Mouse (Mus musculus): Measurements from ENCODE around the gene Grap. TPM values are rescaled to one million over a fixed set of nuclear protein-coding genes. Genes with fewer than 3 reads are reported as not detected.
A peak's percentile ranks its signal among the peaks of the same experiment; 100 is the strongest.

The Grap gene
- polyA plus RNA-seq, 1 experiment from 2014 or later: 6.8 TPM

DNA sequence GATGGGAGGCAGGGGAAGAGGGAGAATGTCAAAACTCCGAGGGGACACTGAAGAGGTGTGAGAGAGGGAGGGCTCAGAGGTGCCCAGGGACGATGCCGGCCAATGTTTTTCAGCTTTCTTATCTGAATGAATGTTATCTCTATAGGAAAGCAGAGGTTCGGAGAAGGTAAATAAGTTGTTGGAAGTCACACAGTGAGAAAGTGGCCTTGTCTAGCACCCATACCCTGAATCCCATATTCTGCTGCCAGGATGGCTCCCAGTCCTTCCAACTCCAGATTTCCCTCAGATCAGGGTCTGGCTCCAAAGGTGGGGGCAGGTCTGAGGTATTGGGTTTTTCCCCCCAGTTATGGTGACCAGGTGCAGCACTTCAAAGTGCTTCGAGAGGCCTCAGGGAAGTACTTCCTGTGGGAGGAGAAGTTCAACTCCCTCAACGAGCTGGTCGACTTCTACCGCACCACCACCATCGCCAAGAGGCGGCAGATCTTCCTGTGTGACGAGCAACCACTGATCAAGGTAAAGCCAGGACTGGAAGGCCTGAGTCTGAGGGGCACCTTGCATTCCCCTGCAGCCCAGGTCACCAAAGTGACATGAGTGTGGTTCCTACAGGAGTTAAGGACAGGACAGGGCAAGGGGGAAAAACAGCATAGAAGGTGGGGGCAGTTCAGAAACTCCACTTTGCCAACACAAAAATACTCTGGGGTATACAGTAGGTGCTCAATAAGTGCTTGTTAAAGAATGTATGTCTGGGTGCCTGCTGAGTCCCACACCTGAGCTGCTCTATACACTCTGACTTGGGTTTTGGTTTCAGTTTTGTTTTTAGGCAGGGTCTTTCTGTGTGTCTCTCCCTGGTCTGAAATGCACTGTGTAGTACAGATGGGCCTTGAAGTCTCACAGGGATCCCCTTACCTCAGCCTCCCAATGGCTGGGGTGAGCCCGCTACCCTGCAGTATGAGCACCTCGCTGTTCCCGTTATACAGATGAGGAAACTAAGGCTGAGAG is 16.7 kb downstream of the Grap start:
- no peak overlapping the region for H3K4me2 ChIP-seq (ENCODE audit: low read length)
- H3K36me3 ChIP-seq (ENCODE audit: control insufficient read depth, insufficient read depth, low read length): no peaks in the 10 kb centered on the region
- H3K27me3 ChIP-seq (ENCODE audit: control insufficient read depth, insufficient read depth, low read length): no peaks in the 10 kb centered on the region
- DNase-seq (no peak), ATAC-seq (ENCODE audit: low FRiP score, low TSS enrichment) (no peak)
- H3K27ac ChIP-seq (replicated peaks; ENCODE audit: low read depth, low read length): no peak overlapping the region
- no peak overlapping the region for H3K4me3 ChIP-seq (replicated peaks; ENCODE audit: low read depth, low read length)
- peaks cover 9% of the 10 kb centered on the region; the same call in 1 of the 2 replicates for H3K4me1 ChIP-seq (ENCODE audit: control insufficient read depth, insufficient read depth, low read length)
- no peak overlapping the region for H3K9ac ChIP-seq (replicated peaks; ENCODE audit: low read length)
- 85% methylated on average over 14 of the region's 14 CpGs for WGBS
- H3K9me3 ChIP-seq (ENCODE audit: control insufficient read depth, low read length): no peaks in the 10 kb centered on the region

- H3K9me3 ChIP-seq (ENCODE audit: control insufficient read depth, low read length): no peaks in the 10 kb centered on the region
- H3K9ac ChIP-seq (replicated peaks; ENCODE audit: low read length): no peak overlapping the region
- H3K4me3 ChIP-seq (replicated peaks; ENCODE audit: low read depth, low read length): no peak overlapping the region
- H3K27ac ChIP-seq (replicated peaks; ENCODE audit: low read depth, low read length): no peak overlapping the region
- no peak overlapping the region for H3K4me2 ChIP-seq (ENCODE audit: low read length)
- H3K27me3 ChIP-seq (ENCODE audit: control insufficient read depth, insufficient read depth, low read length): no peaks in the 10 kb centered on the region
- ATAC-seq (ENCODE audit: low FRiP score, low TSS enrichment) (no peak), DNase-seq (no peak)
- 69% methylated on average over 19 of the region's 19 CpGs for WGBS
- no peaks in the 10 kb centered on the region for H3K36me3 ChIP-seq (ENCODE audit: control insufficient read depth, insufficient read depth, low read length)
- peaks cover 15% of the 10 kb centered on the region; the same call in 1 of the 2 replicates for H3K4me1 ChIP-seq (ENCODE audit: control insufficient read depth, insufficient read depth, low read length)
These were observed 18.8 kb downstream of the Grap start for GRCm38 (mm10) chr11:61671781-61672383.

DNA sequence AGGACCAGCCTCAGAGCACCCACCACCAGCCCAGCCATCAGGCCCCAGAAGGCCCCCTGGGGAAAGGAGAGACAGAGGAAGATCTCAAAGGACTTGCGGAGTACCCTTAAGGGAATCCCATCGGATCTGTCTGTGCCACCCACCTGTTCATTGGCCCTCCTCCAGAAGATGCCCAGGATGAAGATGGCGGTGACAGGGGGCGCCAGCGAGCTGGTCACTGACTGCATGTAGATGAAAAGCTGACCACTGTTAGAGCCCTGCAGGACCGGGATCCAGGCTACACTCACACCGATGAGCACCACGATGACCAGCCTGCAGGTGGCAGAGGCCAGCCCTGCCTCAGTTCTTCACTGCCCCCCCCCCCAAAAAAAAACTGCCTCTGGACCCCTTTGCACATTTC is 20.6 kb downstream of the Grap start:
- Histone ChIP-seq H3K9me3 (ENCODE audit: control insufficient read depth, low read length) (no peaks in the 10 kb centered on the region), H3K4me3 (replicated peaks; ENCODE audit: low read depth, low read length) (no peak overlapping the region), H3K4me1 (ENCODE audit: control insufficient read depth, insufficient read depth, low read length) (peaks cover 15% of the 10 kb centered on the region; the same call in 1 of the 2 replicates), H3K27ac (replicated peaks; ENCODE audit: low read depth, low read length) (no peak overlapping the region), H3K36me3 (ENCODE audit: control insufficient read depth, insufficient read depth, low read length) (no peaks in the 10 kb centered on the region), H3K4me2 (ENCODE audit: low read length) (no peak overlapping the region), H3K9ac (replicated peaks; ENCODE audit: low read length) (no peak overlapping the region), H3K27me3 (ENCODE audit: control insufficient read depth, insufficient read depth, low read length) (no peaks in the 10 kb centered on the region)
- ATAC-seq (ENCODE audit: low FRiP score, low TSS enrichment): no peak
- no peak for DNase-seq
- WGBS: 35% methylated on average over 8 of the region's 8 CpGs

DNA sequence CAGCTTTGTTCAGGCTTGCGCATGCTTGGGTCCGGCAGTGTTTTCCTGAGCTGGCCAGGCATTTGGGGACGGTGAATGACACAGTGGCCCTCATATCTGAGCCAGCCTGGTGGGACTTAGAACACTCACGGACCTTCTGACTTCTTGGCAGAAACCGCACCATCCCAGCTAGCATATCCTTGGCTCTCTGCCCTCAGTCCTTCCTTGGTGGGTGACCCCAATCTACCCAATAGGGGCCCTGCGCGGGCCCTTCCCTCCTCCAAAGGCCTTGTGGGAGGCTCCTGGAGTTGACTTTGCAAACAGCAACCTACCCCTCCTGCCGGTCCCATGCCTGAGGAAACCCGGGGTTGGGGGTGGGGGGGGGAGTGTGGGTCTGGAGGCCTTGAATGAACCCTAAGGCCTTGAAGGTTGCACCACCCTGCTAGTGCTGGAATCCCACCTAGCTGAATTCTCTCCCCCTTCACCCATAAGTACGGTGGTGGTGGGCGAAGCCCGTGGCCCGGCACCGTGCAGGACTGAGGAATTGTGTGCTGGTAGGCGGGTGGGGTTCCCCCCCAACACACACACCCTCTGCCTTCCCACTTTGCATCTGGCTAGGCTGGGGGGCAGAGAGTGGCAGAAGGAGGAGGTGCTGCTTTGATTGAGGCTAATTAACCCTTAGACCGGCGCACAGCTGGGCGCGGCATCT is 21.2 kb downstream of the Grap start:
- 26% methylated on average over 19 of the region's 19 CpGs for WGBS
- no peak overlapping the region for H3K9ac ChIP-seq (replicated peaks; ENCODE audit: low read length)
- no peaks in the 10 kb centered on the region for H3K9me3 ChIP-seq (ENCODE audit: control insufficient read depth, low read length)
- peak overlapping the region; percentile 19; the same call in 1 of the 2 replicates for H3K4me2 ChIP-seq (ENCODE audit: low read length)
- no peaks in the 10 kb centered on the region for H3K27me3 ChIP-seq (ENCODE audit: control insufficient read depth, insufficient read depth, low read length)
- no peak overlapping the region for H3K27ac ChIP-seq (replicated peaks; ENCODE audit: low read depth, low read length)
- DNase-seq (no peak), ATAC-seq (ENCODE audit: low FRiP score, low TSS enrichment) (peak; percentile 55; the same call in 1 of the 2 replicates)
- H3K4me1 ChIP-seq (ENCODE audit: control insufficient read depth, insufficient read depth, low read length): peaks cover 15% of the 10 kb centered on the region; the same call in 1 of the 2 replicates
- H3K36me3 ChIP-seq (ENCODE audit: control insufficient read depth, insufficient read depth, low read length): no peaks in the 10 kb centered on the region
- H3K4me3 ChIP-seq (replicated peaks; ENCODE audit: low read depth, low read length): no peak overlapping the region

DNA sequence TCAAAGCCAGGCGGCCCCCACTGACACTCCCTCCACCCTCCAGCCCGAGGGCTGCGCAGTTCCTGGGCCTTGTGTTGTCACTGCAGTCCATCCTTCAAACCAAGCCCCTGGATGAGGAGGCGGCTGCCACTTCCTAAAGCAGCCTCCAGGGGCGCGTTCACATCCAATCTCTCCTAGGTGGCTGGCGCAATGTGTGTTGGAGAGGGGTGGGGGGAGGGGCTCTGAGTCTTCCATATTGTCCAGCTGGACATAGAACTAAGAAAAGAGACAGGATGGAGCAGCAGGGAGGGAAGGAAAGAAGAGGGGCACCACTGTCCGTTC is 21.7 kb downstream of the Grap start:
- Histone ChIP-seq H3K9me3 (ENCODE audit: control insufficient read depth, low read length) (no peaks in the 10 kb centered on the region), H3K27ac (replicated peaks; ENCODE audit: low read depth, low read length) (no peak overlapping the region), H3K36me3 (ENCODE audit: control insufficient read depth, insufficient read depth, low read length) (no peaks in the 10 kb centered on the region), H3K4me3 (replicated peaks; ENCODE audit: low read depth, low read length) (no peak overlapping the region), H3K27me3 (ENCODE audit: control insufficient read depth, insufficient read depth, low read length) (no peaks in the 10 kb centered on the region), H3K4me2 (ENCODE audit: low read length) (peak overlapping the region; percentile 19; the same call in 1 of the 2 replicates), H3K9ac (replicated peaks; ENCODE audit: low read length) (no peak overlapping the region), H3K4me1 (ENCODE audit: control insufficient read depth, insufficient read depth, low read length) (peaks cover 15% of the 10 kb centered on the region; the same call in 1 of the 2 replicates)
- ATAC-seq (ENCODE audit: low FRiP score, low TSS enrichment) (peak; percentile 37; the same call in 1 of the 2 replicates), DNase-seq (peak; percentile 81)
- 2% methylated on average over 8 of the region's 8 CpGs for WGBS

- H3K4me3 ChIP-seq (replicated peaks; ENCODE audit: low read depth, low read length): no peak overlapping the region
- H3K27ac ChIP-seq (replicated peaks; ENCODE audit: low read depth, low read length): no peak overlapping the region
- H3K9ac ChIP-seq (replicated peaks; ENCODE audit: low read length): no peak overlapping the region
- H3K9me3 ChIP-seq (ENCODE audit: control insufficient read depth, low read length): no peaks in the 10 kb centered on the region
- DNase-seq (no peak), ATAC-seq (ENCODE audit: low FRiP score, low TSS enrichment) (no peak)
- H3K4me1 ChIP-seq (ENCODE audit: control insufficient read depth, insufficient read depth, low read length): peaks cover 15% of the 10 kb centered on the region; the same call in 1 of the 2 replicates
- H3K4me2 ChIP-seq (ENCODE audit: low read length): no peak overlapping the region
- no peaks in the 10 kb centered on the region for H3K27me3 ChIP-seq (ENCODE audit: control insufficient read depth, insufficient read depth, low read length)
- H3K36me3 ChIP-seq (ENCODE audit: control insufficient read depth, insufficient read depth, low read length): no peaks in the 10 kb centered on the region
- WGBS: 66% methylated on average over 2 of the region's 2 CpGs
These were observed 22.3 kb downstream of the Grap start for GRCm38 (mm10) chr11:61675332-61675731.

DNA sequence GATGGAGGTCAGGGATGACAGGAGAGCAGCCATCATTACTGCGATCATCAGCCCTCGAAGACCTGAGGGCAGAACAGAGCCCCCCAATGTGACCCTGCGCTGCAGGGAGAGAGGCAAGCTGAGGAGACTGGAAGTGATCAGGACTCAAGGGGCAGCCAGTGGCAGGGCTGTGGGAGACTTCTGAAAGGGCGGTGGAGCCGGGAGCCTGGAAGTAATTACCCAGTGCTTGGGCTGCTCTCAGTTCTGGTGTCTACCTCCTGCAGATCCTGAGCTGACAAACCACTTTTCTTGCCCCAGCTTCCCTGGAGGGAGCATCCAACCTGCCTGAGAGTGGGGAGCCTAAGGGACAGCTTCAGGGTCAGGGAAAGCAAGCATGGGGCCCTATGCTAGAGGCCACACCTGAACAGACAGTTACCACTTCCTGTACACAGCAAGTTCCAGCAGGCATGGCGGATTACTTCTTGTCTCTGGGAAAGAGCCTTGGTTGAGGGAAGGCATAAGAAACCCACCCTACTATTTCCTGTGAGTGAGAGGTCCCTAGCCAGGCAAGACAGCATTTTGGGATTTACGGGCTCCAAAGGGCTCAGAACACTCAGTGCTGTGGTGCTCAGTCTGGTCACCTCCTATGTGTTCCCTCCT is 23.3 kb downstream of the Grap start:
- no peaks in the 10 kb centered on the region for H3K9me3 ChIP-seq (ENCODE audit: control insufficient read depth, low read length)
- H3K27me3 ChIP-seq (ENCODE audit: control insufficient read depth, insufficient read depth, low read length): no peaks in the 10 kb centered on the region
- H3K9ac ChIP-seq (replicated peaks; ENCODE audit: low read length): no peak overlapping the region
- H3K4me3 ChIP-seq (replicated peaks; ENCODE audit: low read depth, low read length): no peak overlapping the region
- DNase-seq (no peak), ATAC-seq (ENCODE audit: low FRiP score, low TSS enrichment) (no peak)
- H3K27ac ChIP-seq (replicated peaks; ENCODE audit: low read depth, low read length): no peak overlapping the region
- 84% methylated on average over 7 of the region's 7 CpGs for WGBS
- no peak overlapping the region for H3K4me2 ChIP-seq (ENCODE audit: low read length)
- H3K4me1 ChIP-seq (ENCODE audit: control insufficient read depth, insufficient read depth, low read length): peaks cover 15% of the 10 kb centered on the region; the same call in 1 of the 2 replicates
- no peaks in the 10 kb centered on the region for H3K36me3 ChIP-seq (ENCODE audit: control insufficient read depth, insufficient read depth, low read length)

GRCm38 (mm10) chr11:61677709-61678108 is 24.6 kb downstream of the Grap start:
- no peak overlapping the region for H3K9ac ChIP-seq (replicated peaks; ENCODE audit: low read length)
- H3K4me2 ChIP-seq (ENCODE audit: low read length): no peak overlapping the region
- no peak for DNase-seq
- H3K4me3 ChIP-seq (replicated peaks; ENCODE audit: low read depth, low read length): no peak overlapping the region
- H3K9me3 ChIP-seq (ENCODE audit: control insufficient read depth, low read length): no peaks in the 10 kb centered on the region
- ATAC-seq (ENCODE audit: low FRiP score, low TSS enrichment): no peak
- H3K27me3 ChIP-seq (ENCODE audit: control insufficient read depth, insufficient read depth, low read length): no peaks in the 10 kb centered on the region
- peaks cover 15% of the 10 kb centered on the region; the same call in 1 of the 2 replicates for H3K4me1 ChIP-seq (ENCODE audit: control insufficient read depth, insufficient read depth, low read length)
- no peak overlapping the region for H3K27ac ChIP-seq (replicated peaks; ENCODE audit: low read depth, low read length)
- no peaks in the 10 kb centered on the region for H3K36me3 ChIP-seq (ENCODE audit: control insufficient read depth, insufficient read depth, low read length)
- 94% methylated on average over 4 of the region's 4 CpGs for WGBS

Measured in midbrain, embryonic 14.5 days (tissue).